ENCODE assay signal across 9 mouse cellular contexts in the genomic region with DNA sequence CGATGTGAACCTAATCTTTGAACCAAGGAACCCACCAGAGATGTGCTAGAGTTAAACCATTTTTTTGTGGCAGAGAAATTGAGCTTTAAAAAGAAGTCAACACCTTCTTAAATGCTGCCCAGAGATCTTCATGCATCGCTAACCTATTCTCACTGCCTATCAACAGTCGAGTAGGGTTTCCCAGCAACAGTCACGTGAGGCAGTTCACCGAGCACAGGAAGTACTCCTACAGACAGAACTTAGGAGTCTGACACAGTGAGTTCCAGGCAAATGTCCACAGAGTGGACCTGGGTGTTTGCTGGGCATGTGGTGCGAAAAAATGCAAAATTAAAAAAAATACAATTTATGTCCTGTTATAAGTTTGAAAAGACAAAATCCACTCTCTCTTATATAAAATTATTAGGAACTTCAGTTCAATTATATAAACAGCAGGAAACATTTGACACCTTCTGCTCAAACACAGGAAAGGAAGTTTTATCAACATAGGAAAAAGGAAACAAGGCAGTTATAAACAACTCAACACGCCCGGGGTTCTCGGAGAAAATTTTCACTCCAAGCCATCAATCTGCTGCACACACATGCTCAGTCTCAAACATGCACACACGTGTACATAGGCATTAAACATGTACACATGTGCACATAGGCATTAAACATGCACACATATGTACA.
DNase-seq lines count a peak whose midpoint lies in the region; ATAC-seq and TF ChIP-seq lines count a peak whose summit lies in the region.
"Had no signal": no experiment of that assay in that cellular context is flagged by ENCODE, and none has a peak within 500 bp of the region (broad histone marks: within the 10 kb centered on the region; RNA-seq: fewer than 3 reads in every experiment).

No protein-coding gene starts in this region.

- peaks cover 8% of the 10 kb centered on the region; the same call in 1 of the 2 replicates for H3K4me1 ChIP-seq in spleen, adult 2 months (ENCODE audit: control insufficient read depth, insufficient read depth, insufficient read length)
- H3K4me1 ChIP-seq in embryonic facial prominence, embryonic 12.5 days = peaks cover 45% of the 10 kb centered on the region
- H3K4me1 ChIP-seq in kidney, embryonic 14.5 days (ENCODE audit: control insufficient read depth, insufficient read depth, low read length) = peaks cover 37% of the 10 kb centered on the region

- no peaks in the 10 kb centered on the region for H3K27me3 ChIP-seq in spleen, adult 2 months (ENCODE audit: control insufficient read depth, insufficient read depth, low read length)
- H3K27me3 ChIP-seq in embryonic facial prominence, embryonic 12.5 days = no peaks in the 10 kb centered on the region
- no peaks in the 10 kb centered on the region for H3K27me3 ChIP-seq in kidney, embryonic 14.5 days (ENCODE audit: control insufficient read depth, insufficient read depth, low read length)
- H3K27me3 ChIP-seq: liver, embryonic 12.5 days had no signal

- no peak for TF ChIP-seq POLR2A in spleen, adult 2 months (IDR thresholded peaks at IDR 0.05; ENCODE audit: low read depth, low read length)

- H3K27ac ChIP-seq in spleen, adult 2 months (ENCODE audit: insufficient read depth, low read length) = no peak overlapping the region
- no peak overlapping the region for H3K27ac ChIP-seq in embryonic facial prominence, embryonic 12.5 days
- H3K27ac ChIP-seq in kidney, embryonic 14.5 days (ENCODE audit: low read depth, low read length) = no peak overlapping the region
- H3K27ac ChIP-seq: liver, embryonic 12.5 days had no signal

- WGBS in spleen, adult 2 months = 35% methylated on average over 10 of the region's 10 CpGs
- 48% methylated on average over 10 of the region's 10 CpGs for WGBS in embryonic facial prominence, embryonic 12.5 days
- WGBS in kidney, embryonic 14.5 days = 42% methylated on average over 10 of the region's 10 CpGs

- H3K9me3 ChIP-seq in embryonic facial prominence, embryonic 12.5 days = no peaks in the 10 kb centered on the region
- no peaks in the 10 kb centered on the region for H3K9me3 ChIP-seq in kidney, embryonic 14.5 days (ENCODE audit: control insufficient read depth, low read length)
- H3K9me3 ChIP-seq: liver, embryonic 12.5 days had no signal

- 0 out of 2 replicates have a peak, but pooled peaks have one; percentile 48 for ATAC-seq in embryonic facial prominence, embryonic 12.5 days (ENCODE audit: insufficient number of reproducible peaks, insufficient read depth, low FRiP score, low TSS enrichment)
- ATAC-seq in kidney, embryonic 14.5 days (ENCODE audit: low FRiP score, low TSS enrichment) = peak; percentile 72
- ATAC-seq: liver, embryonic 12.5 days had no signal

- no peak for TF ChIP-seq CTCF in spleen, adult 2 months (IDR thresholded peaks at IDR 0.05; ENCODE audit: extremely low read depth, insufficient read depth, insufficient read length, insufficient replicate concordance)

- H3K9ac ChIP-seq in embryonic facial prominence, embryonic 12.5 days = no peak overlapping the region
- H3K9ac ChIP-seq in kidney, embryonic 14.5 days (ENCODE audit: low read depth, low read length) = no peak overlapping the region
- H3K9ac ChIP-seq: liver, embryonic 12.5 days had no signal

- 0 out of 2 replicates have a peak overlapping the region, but pooled peaks have one; percentile 9 for H3K4me2 ChIP-seq in embryonic facial prominence, embryonic 12.5 days (replicated peaks)
- H3K4me2 ChIP-seq in kidney, embryonic 14.5 days (replicated peaks; ENCODE audit: low read depth, low read length) = no peak overlapping the region
- H3K4me2 ChIP-seq: liver, embryonic 12.5 days had no signal

- H3K36me3 ChIP-seq in spleen, adult 2 months (ENCODE audit: control insufficient read depth, insufficient read depth, low read length) = no peaks in the 10 kb centered on the region
- H3K36me3 ChIP-seq in embryonic facial prominence, embryonic 12.5 days = no peaks in the 10 kb centered on the region
- H3K36me3 ChIP-seq in kidney, embryonic 14.5 days (ENCODE audit: control insufficient read depth, insufficient read depth, low read length) = no peaks in the 10 kb centered on the region
- H3K36me3 ChIP-seq: liver, embryonic 12.5 days had no signal

- peak; percentile 58 for DNase-seq in spleen, adult 2 months (ENCODE audit: low read depth in 1 of 2, low spot score in 2 of 2)
- no peak for DNase-seq in spleen, postnatal 14 days (ENCODE audit: low spot score in 2 of 2)
- peak; percentile 75 for DNase-seq in naive thymus-derived CD4-positive, alpha-beta T cell, adult 2 months (ENCODE audit: low read depth)
- no peak for DNase-seq in layer of hippocampus, postnatal 10 days (ENCODE audit: low spot score in 2 of 2)
- DNase-seq in gastrocnemius, postnatal 4 days (ENCODE audit: low spot score in 2 of 2) = no peak
- DNase-seq: right cerebral cortex, postnatal 25 days had no signal

- H3K4me3 ChIP-seq in spleen, adult 2 months (ENCODE audit: extremely low read depth, insufficient read depth, insufficient read length) = no peak overlapping the region
- H3K4me3 ChIP-seq in embryonic facial prominence, embryonic 12.5 days = no peak overlapping the region
- H3K4me3 ChIP-seq in kidney, embryonic 14.5 days (ENCODE audit: low read length) = no peak overlapping the region
- H3K4me3 ChIP-seq: liver, embryonic 12.5 days had no signal

Comparison
In these comparisons a context has a peak if more than half of its experiments do, and no peak if none do; other contexts are left out.
1. DNase-seq: peak in spleen, adult 2 months (2 of 2) and naive thymus-derived CD4-positive, alpha-beta T cell, adult 2 months (single experiment); none in spleen, postnatal 14 days (0 of 2), layer of hippocampus, postnatal 10 days (0 of 2) and gastrocnemius, postnatal 4 days (0 of 2).